Mouse (Mus musculus): Measurements from ENCODE around the gene Epha6.

Epha6 gene

DNA sequence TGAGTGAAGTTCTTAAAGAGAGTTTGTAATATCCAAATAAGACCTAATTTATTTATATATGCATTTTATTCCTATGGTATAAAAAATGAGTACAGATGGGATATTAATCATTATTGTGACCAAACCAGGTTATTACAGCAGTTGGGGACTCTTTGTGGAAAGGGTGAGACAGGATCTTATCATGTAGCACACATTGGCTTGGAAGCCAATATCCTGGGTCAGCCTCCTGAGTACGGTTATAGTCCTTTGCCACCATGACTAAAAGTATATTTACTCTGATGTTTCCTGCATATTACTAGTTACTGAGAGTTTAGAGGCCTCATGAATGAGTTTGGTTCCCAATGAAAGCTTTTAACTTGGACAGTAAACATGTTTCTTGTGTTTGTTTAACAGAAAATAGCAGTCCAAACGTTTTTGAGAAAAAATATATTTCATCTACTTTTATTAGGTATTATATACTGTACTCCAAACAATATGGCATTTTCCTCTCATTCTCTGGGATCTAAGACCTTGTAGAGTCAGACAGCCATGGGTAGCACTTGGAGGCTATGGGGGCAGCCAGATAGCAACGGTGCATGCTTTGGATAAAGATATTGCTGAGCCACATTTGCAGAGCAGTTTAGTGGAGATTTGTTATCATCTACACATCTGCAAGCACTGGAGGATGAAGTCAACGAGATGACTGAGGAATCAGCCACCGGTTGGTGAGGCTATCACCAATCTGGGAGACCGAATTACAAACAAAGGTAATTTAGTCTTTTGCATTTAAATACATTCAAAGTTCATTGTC lies 340.4 kb downstream of the Epha6 start:
- DNase-seq (ENCODE audit: low read depth) = no peak

GRCm38 (mm10) chr16:60258151-60258635 lies 347.1 kb downstream of the Epha6 start:
- no peak for DNase-seq (ENCODE audit: low read depth)

GRCm38 (mm10) chr16:60257623-60258022 lies 347.7 kb downstream of the Epha6 start:
- no peak for DNase-seq (ENCODE audit: low read depth)

DNA sequence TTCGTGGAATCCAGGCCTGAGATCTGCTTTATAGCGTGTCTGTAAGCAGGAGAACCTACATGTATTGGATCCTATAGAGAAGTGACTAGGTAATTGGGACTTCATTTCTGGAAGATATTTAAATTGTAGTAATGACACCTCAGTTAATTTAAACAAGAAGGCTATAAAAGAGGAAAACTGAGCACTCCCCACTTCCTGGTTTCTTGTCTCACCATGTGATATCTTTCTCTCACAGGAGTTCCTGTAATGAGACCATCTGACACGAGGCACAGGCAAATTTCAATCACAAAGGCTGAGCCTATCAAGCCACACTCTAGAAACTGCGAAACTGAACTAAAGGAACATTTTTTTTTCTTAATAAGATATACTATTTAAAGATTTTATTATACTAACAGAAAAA lies 348.3 kb downstream of the Epha6 start:
- DNase-seq (ENCODE audit: low read depth) = peak; percentile 1

DNA sequence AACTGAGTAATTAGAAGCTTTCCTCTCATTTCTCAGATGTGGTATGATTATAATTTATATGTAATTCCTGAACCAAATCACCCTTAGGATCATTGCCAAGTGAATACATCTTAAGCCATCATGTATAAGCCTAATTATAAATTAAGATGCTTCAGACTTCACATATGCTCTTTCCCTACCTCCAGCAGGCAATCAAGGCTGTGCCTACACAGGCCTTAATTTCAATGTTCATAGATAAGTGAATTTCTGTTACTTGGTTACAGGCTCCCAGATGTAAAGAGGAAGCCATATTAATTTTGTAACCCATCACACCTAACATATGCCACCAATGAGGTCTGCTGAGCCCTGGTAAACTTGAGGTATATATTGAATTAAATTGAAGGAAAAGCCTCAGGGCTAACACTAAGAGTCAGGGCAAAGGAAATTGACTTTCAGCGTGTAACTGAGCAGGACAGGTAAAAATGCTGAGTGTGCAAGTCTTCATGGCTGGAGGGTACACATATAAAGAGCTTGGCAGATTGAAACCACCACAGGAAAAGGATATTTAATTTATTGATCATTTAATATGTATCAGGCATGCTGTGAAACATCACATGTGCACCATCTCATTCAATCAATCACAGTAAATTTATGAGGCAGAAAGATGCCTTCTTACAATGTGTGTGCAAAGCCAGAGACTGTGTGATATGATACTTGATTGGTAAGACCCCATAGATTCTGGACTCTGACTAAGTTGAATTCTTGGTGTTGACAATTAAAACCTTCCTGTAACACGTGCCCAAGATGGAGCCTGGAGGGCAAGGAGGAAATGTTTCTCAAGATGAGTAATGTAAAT lies 365.8 kb downstream of the Epha6 start:
- DNase-seq (ENCODE audit: low read depth) = no peak

DNA sequence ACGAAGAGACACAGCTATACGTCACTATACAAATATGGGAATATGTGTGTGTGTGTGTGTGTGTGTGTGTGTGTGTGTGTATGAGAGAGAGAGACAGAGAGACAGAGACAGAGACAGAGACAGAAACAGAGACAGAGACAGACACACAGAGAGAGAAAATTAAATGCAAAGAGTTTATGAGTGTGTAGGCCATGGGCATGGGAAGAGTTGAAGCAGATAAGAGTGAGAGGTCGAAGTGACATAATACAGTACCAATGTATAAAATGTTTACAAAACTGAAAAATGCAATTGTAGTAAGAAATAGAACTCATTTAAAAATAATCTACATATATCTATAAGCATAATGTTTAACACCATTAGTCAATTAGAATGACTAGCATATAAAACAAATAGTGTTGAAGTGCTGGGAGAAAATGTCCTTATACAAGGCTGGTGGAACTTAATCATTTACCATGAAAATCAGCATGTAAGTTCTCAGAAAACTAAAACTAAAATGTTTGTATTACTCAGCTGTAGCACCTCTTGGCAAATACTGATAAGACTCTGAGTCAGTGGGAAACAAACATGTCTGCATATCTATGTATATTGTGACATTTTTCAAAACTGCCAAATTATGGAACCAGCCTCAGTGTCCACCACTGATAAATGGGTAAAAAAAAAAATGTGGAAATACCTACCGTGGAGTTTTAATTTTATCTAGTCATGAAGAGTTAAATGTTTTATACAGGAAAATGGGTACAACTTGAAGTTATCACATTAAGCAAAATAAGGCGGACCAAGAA lies 371.2 kb downstream of the Epha6 start:
- DNase-seq (ENCODE audit: low read depth) = peak; percentile 14

DNA sequence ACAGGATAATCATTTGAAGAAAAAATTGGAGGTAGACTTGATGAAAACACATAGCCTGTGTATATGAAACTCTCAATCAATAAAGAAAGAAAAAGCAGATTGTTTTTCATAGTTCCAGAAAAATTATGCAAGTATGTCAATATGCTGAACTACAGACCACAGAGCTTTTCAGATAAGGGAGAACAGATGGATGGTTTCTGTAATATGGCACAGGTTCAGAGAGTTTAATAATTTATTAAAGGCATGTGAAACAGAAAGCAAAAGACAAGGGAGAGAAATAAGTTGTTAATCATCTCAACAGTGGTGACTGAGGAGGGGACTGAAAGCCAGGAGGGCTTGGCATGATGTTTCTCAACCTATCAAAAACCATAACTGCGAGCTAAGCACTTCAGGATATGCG lies 372.3 kb downstream of the Epha6 start:
- no peak for DNase-seq (ENCODE audit: low read depth)

- no peak for DNase-seq (ENCODE audit: low read depth)
Observed at GRCm38 (mm10) chr16:60209151-60209550, 396.2 kb downstream of the Epha6 start.

DNA sequence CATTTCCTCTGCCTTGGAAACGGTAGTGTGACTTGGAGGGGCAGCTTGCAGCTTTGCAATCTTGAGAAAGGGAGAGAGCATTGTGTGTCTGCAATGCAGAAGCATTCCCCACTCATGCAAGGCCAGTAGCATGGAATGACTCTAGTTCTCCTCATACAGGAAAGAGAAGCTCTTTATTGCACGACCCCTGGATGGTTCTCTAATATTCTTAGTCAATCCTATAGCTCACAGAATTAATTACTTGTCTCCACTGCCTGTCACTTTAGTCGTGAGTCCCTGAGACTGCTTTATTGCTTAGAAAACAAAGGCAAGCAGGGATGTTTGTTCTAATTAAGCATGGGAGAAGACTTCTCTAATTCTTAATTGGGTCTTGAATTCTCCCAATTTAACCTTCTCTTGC lies 429.8 kb downstream of the Epha6 start:
- DNase-seq (ENCODE audit: low read depth) = no peak

- no peak for DNase-seq (ENCODE audit: low read depth)
Observed at GRCm38 (mm10) chr16:60152439-60152838, 452.9 kb downstream of the Epha6 start.

DNA sequence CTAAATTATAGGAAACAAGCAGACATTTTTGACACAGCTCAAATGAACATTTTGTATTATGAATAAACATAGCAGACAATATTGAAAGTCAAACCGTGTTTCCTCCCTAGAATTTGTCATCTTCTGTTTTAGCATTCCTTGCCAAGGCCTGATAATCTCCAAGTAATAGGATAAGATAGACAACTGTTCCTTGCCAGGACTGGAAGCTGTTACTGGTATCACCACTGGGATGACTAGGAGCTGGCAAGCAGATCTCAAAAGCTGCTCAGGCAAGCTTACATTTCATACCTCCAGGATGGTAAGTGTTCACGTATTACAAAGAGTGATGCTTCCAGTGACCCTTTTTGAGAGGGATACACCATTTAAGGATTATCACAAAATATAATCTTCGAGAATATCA lies 461.0 kb downstream of the Epha6 start:
- no peak for DNase-seq (ENCODE audit: low read depth)

DNA sequence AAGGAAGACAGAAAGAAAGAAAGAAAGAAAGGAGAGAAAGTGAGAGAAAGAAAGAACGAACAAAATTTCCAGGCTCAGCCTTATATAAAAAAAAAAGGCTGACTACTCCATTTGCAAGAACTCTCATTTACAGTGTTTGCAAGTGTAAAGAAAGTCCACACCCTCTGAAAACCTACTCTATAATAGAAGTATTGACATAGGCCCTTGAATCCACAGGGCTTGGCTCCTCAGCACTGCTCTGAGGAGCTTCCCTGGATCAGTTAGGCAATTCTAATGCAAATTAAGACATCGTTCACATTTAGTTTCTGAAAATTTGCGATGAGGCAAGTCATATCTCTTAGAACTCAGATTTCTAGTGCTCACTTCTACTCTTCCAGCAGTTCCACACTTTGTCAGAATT lies 483.9 kb downstream of the Epha6 start:
- DNase-seq (ENCODE audit: low read depth) = no peak

GRCm38 (mm10) chr16:60102210-60102609 lies 503.1 kb downstream of the Epha6 start:
- DNase-seq (ENCODE audit: low read depth) = no peak

DNA sequence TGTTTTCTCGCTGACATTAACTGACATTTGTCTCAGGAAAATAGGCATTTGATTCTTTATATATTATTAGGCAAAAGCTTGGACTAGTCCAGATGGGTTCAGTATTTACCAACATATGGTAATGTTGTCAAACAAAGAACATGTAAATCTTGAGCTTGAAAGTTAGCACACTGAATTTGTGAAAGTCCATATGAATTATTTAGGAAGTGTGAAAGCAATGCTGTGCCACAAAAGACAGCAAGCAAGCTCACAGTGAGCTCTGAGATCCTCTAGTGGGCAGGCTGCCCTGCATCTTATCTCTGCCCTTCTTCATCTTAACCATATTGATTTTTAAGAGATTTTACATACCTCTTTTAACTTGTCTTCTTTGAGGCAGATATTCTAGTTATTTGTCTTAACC lies 510.0 kb downstream of the Epha6 start:
- DNase-seq (ENCODE audit: low read depth) = no peak

DNA sequence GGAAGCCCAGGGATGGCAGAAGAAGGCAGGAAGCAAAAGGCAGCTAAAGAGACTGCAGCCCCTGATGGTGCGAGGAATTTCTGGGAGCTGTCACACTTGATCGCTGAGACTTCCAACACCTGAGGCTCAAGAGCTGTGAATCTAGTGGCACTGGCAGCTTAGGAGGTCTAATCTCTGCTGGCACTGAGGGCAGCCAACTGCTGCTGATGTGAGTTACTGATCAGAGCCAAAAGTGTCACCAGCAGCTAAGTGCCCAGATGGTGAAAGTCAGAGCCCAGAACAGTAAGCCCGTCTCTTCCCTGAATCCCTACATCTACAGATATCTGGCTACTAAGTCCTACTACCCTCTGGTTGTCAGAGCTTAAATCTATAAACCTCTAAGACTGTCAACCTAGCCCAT lies 518.4 kb downstream of the Epha6 start:
- DNase-seq (ENCODE audit: low read depth) = no peak

DNA sequence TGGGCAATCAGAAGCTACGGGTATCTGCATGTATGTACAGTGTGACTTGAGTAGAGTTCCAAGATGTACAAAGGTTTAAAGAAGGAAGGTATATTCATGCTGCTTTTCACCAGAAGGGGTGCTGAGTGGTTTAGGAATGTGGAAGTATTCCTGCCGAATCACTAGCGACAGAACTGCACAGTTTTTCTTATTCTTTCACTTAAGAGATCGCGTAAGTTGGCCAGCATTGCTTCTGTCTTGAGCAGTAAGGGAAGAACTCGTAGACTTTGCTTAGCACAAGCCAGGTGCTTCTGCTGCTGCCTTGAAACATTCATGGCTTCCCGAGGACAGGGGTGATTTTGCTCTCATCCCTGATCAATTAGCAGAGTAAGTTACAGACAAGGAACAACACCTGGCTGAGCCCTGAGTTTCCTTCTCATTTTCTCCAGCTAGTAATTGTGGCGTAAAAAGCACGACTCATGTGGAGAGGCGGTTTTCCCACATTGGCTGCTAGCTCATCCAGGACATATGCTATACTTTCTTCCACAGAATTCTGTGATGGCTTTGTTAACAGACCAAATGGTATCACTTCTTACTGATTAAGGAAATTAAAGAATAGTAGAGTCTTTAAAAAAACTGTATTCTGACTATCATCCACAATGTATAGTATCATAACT lies 534.7 kb downstream of the Epha6 start:
- no peak for DNase-seq (ENCODE audit: low read depth)

- DNase-seq (ENCODE audit: low read depth) = no peak
Observed at GRCm38 (mm10) chr16:60043809-60044208, 561.5 kb downstream of the Epha6 start.

DNA sequence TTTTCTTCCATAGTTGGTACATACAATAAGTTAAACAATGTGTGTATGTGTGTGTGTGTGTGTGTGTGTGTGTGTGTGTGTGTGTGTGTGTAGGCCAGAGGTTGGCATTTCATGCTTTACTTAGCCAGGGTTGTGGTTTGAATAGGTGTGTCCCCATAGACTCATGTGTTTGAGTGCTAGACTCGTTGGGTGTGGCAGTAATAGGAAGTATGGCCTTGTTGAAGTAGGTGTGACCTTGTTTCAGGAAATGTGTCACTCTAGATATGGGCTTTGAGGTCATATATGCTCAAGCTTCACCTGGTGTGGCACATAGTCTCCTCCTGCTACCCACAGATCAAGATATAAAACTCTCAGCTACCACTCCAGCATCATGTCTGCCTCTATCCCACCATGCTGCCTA lies 577.0 kb downstream of the Epha6 start:
- peak; percentile 2 for DNase-seq (ENCODE audit: low read depth)

- no peak for DNase-seq (ENCODE audit: low read depth)
Observed at GRCm38 (mm10) chr16:60006857-60007568, 598.3 kb downstream of the Epha6 start.

DNA sequence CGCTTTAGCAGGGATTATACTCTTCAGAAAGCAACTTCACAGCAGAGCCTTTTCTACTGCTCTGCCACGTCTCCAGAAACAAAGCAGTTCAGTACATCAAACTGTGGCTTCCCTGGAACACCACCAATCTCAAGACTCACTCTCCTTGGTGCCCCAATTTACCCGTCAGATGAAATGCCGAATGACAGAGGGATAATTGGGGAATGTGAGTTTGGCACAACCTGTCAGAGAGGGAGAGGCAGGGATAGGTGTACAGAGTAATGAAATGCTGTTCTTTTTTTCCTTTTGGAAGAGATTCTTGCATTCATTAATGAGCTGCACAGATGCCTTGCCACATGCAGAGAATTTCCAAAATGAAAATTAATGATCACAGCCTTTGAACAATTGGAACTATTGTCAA lies 635.5 kb downstream of the Epha6 start:
- no peak for DNase-seq (ENCODE audit: low read depth)

- DNase-seq (ENCODE audit: low read depth) = no peak
Observed at GRCm38 (mm10) chr16:59955731-59956130, 649.6 kb downstream of the Epha6 start.

Data from 416B (cell line).